Mouse (Mus musculus) E14TG2a.4 (cell line): ENCODE measurements around the gene Tppp.

Experiments
- CTCF ChIP-seq: conservative IDR thresholded peaks from 2 replicates; pipeline ENCODE4 v1.5.1; 2014; ENCODE audit warnings: low read length
- NANOG ChIP-seq: IDR thresholded peaks from 2 replicates; pipeline ENCODE4 v1.6.1; 2014; ENCODE audit warnings: borderline replicate concordance, low read length, mixed read lengths
- POU5F1 ChIP-seq: IDR thresholded peaks from 2 replicates; pipeline ENCODE4 v1.6.1; 2014; ENCODE audit warnings: low read length, borderline replicate concordance

- TF ChIP-seq CTCF (no peak), POU5F1 (no peak), NANOG (no peak)
Measured at GRCm38 (mm10) chr13:73960117-73960652, 49.0 kb upstream of the Tppp start.
